Mouse (Mus musculus): ENCODE results near the gene Ogfod1.

DNA sequence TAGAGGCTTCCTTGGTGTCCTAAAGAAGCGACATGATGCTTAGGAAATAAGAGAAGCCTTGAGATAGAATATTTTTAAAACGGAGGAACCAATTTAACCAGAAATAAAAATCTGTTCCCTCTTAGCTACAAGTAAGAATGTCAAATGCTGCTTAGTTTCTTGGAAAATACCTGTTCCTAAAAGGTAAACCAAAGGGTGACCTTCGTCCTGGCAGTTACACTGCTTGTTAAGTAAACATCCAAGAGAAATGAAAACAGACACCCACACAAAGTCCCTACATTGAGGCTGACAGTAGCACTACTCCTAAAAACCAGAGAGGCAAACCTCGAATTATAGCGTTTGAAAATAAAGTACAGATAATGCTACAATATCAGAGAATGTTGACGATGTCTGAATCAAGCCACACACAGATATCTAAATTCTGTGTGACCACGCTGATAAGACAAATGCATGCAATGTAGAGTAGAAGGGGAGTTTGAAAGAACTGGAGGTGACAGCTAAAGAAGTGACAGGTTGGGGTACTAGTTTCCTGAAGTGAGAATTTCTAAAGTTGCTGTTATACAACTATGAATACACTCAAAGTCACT lies 23.9 kb upstream of the Ogfod1 start:
- TF ChIP-seq CTCF (IDR thresholded peaks at IDR 0.05; ENCODE audit: low read depth, low read length) = no peak
- no peak for TF ChIP-seq POLR2A (IDR thresholded peaks at IDR 0.05; ENCODE audit: extremely low read depth, insufficient read depth, low read length)
